Mouse (Mus musculus) T-cell, adult 2 months (primary cell): ENCODE results near the gene Lrrc49.

Experiments
- DNase-seq: peaks from one replicate; pipeline ENCODE4 v3.0.0; 2022; ENCODE audit warnings: low spot score

The Lrrc49 gene

DNA sequence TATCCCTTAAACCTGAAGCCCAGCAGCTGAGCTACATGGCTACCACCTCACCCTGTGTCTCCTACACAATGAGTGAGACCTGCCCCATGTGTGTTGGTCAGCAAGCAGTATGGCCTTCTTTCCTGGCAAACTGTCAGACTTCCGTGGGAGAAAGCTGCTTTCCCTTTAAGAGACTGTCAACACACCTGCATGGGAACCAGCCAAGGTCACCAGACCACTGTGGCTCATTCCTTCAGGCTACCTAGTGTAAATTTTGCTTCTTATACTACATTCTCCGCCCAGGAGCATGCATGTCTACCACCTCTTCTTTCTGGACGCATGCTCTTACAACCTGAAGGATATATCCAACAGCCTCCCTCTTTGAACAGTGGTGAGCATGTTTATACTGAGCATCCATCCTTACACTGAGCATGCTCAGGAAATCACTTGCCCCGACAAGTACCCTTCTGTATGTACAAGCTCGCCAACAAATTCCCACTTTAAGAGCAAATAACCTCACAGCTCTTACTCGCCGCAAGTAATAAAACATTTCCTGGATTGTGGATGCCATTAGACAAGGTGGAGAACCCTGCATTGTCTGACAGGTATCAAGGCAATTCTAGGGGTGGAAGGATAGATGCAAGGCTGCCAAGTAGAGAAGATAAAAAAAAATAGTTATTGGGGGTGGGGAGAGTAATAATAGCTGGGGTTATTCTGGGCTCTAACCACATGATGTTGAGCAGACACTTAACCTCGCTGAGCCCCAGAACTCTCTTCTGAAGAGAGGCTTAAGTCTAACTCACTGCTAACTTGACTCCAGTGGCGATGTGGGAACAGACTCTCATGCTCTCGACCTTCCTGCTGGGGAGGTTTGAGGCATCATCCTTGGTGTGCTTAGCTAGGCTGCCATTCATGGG, 158.4 kb downstream of the Lrrc49 start:
- DNase-seq: no peak

DNA sequence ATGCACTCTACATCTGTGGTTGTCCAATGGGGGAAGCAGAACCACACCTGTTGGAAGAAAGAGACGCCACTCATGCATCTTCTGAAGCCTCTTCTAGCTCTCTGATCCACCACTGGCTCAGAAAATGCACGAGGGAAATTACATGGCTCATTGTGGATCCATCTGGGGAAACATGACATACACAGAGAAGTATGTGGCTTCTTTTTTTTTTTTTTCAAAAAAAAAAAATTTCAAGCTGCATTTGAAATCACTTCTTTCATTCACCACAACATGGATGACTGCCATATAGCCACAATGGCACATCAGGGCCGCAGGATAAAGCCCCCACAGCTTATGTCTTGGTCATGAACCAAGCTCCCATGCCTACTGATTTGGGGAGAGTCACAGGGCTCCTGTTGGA, 159.7 kb downstream of the Lrrc49 start:
- no peak for DNase-seq

DNA sequence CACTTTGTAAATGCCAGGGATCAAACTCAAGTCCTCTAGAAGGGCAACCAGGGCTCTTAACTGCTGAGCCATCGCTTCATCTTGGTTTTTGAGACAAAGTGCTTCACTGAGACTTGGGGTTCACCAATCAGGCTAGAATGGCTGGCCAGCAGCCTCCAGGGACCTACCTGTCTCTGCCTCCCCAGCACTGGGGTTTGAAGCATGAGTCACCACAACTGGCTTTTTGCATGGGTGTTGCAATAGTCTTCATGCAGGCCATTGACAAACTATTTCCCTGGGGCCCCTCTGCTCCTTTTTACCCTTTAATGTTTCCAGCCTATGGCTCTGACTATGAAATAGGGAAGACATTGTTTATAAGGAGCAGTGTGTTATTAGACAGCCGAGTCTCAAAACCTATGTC, 160.1 kb downstream of the Lrrc49 start:
- DNase-seq: no peak

DNA sequence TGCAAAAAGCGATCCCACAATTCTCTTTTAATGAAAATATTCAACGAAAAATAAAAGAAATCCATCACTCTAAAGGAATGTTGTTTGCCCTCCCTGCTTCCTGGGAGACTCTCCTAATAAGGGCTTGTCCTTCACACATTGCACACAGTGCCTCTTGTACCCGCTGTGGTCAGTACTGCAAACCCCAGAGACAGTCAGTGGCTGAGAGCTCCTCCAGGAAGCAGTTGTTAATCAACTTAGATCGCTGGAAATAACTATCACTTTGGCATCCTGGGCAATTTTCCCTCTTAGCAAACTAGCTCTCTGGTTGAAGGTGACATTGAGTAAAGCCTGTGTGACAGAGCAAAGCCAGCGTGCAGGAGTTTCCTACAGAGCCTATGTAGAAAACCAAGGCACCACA, 160.9 kb downstream of the Lrrc49 start:
- no peak for DNase-seq

DNA sequence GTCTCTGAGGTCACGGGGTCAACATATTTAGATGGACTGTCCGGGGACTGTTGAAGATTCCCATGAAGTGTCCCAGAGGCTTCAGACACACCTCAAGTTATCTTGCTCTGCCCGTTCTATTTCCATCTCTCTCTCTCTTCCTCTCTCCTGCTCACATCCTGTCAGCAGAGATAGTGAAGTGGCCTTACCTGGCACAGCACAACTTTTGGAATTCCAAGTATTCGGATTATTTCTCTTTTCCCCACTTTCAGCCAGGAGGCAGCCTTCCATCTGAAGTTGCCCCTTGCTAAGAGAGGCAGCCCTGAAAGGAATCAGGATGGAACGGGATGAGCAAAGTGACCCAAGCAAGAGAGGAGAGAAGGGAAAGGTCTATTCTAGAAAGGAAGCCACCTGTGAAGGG, 161.8 kb downstream of the Lrrc49 start:
- DNase-seq: no peak

DNA sequence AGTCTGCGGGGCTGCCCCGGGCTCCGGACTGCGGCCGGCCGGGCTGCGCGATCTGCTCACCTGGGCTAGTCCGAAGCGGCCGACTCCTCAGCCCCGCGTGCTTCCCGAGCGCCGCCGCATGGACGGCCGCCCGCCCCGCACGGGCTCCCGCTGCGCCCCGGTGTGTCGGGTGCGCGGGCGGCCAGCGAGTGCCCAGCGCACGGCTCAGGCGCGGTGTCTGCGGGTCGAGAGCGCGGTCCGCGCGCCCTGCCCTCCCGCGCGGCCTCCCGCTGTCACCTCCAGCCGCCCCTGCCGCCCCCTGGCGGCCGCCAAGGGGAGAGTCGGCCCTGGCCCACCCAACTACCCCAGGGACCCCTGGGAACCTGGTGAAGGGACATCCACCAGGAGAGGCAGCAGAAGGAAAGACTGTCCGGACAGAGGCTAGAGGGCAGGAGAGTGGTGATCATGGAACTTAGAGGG, 166.1 kb downstream of the Lrrc49 start, which contains the start of gene Thsd4:
Gene Thsd4, minus strand, starts transcription at position 241 of the 459 bp plus-strand sequence.
- no peak for DNase-seq

DNA sequence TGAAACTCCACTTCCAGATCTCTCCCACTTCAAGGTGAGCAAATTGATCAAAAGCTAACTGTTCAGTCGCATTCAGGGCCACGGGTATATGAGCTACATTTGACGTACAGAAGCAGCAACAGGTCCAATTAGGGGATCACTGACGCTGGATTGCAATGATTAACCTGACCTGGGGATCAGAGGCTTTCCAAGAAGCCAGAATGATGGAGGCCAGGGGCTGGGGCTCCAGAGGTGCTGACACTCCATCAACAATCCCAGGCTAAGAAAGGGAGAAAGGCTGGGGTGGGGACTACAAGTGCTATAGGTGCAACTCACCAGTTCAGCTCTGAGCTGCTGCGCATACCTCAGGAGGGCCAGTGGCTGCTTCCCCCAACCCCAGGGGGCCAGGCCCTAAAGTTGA, 166.8 kb downstream of the Lrrc49 start:
- no peak for DNase-seq

DNA sequence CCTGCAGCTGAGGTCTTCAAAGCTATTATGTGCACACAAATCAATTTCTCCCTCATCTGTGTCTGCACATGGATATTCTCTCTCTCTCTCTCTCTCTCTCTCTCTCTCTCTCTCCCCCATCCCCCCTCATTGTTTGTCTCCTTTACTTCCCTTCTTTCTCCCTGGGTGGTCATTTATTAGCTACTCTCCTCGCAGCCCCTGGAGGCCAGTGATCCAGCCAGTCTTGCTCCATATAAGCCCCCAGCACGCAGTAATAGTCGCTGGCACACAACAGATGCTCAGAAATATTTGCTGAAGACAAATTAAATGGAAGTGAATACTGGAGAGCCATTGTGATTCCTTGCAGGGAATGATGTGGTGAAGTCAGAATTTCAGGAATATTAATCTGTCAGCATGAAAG, 168.4 kb downstream of the Lrrc49 start:
- no peak for DNase-seq
